Mouse (Mus musculus) lung, postnatal 10 days (tissue): Measurements from ENCODE around the gene Rhof.
"Not testable (repeated sequence)": the region's sequence is repeated elsewhere in the genome, so short reads cannot be mapped to it uniquely, and the experiment has no call there.

ENCODE experiments used
- DNase-seq: peaks from one replicate; pipeline ENCODE4 v3.0.0; 2021

Rhof gene

GRCm38 (mm10) chr5:123061402-123061749 is 71.1 kb downstream of the Rhof start:
- not testable (repeated sequence) for DNase-seq

DNA sequence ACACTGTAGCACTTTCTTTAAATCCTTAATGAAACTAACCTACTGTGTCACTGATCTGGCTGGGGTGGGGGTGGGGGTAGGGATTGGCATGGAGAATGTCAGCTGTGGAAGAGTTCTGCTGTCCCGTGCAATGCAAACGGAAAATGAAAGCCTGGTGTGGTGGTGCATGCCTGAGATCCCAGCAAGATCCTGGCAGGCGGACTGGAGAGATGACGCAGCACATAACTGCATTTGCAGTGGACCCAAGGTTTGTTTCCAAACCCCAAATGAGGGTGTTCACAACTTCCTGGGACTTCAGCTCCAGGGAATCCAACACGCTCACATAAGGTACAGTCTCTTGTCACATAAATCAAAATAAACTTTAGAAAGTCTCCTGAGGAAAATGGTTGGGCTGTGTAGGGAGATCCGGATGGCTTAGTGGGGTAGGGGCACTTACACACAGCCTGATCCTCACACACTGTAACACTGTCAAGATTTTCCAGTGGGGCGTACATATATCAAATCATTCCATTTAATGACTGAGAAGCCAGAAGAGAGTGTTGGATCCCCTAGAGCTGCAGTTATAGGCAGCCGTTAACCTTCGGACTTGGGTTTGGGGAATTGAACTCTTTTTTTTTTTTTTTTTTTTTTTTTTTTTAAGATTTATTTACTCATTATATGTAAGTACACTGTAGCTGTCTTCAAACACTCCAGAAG is 71.6 kb downstream of the Rhof start:
- peak; percentile 36 for DNase-seq

DNA sequence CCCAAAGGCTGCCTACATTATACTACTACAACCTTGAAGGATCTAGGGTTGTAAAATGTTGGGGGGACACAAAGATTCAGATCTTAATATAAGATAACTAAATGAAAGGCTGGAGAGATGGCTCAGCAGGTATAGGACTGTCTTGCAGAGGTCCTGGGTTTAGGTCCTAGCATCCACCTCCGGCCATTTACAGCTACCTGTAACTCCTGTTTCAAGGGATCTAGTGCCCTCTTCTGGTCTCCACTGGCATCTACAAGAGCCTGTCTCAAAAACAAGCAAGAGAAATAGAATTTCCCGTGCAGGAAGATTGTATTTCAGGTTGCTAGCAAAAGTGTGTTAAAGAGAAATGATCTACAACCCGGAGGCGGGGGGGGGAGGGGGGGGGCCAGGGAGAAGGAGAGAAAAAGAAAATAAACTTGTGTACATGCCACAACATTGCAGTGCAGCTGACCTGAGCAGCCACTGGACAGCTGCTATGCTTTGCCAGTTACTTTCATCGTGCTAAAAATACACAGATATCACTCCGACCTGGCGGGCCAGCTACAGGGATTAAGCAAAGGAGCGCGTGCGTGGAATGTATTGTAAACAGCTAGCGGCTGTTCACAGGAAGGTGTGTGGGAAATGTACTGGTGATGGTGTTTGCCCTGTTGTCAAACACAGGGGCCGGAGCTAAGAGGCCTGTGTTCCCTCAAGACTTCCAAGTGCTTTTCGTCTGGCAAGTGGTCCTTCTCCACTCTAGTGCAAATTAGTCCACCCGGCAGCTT is 72.6 kb downstream of the Rhof start:
- peak; percentile 71 for DNase-seq

- DNase-seq = no peak
These were observed 74.0 kb downstream of the Rhof start for GRCm38 (mm10) chr5:123058251-123059102.

DNA sequence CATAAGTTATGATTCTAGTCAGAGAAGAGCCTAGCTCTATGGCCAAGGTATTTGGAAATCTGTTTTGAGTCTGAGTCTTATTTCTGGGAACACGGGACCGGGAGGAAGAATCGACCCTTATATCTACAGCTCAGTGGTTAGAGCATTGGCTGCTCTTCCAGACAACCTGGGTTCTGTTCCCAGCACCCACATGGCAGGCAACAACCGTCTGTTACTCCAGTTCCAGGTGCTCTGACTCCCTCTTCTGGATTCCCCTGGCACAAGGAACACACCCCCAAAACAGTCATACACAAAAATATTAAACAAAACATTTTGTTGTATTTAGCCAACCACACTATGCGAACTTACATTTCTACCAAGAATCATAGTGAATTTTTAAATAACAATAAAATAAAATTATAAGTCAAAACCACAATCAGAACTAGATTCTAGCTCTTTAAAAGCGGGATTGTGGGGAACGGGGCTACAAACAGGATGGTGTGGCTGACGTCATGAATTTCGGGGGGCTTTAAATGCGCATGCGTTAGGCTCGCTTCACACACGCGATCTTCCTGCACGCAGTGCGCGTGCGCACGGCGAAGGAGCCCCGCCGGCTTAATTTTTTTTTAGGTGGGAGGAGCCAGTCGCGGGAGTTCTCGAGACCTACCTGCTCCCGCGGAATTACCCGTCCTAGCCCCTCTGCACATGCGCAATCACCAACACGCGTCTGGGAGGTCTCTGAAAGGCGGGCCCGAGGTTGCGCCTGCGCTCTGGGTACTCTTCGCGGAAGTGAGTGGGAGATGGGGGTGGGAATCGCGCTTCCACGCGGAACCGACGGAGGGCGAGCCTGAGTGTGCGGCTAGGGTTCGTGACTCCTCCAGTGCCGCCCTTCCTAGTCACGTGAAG is 74.9 kb downstream of the Rhof start:
- DNase-seq = peak; percentile 100
